Mouse (Mus musculus) ES-Bruce4 (cell line): ENCODE measurements around the gene Man1a2. TPM values are rescaled to one million over a fixed set of nuclear protein-coding genes. Genes with fewer than 3 reads are reported as not detected.

Experiments
- H3K27ac ChIP-seq: 2 replicates; pipeline ENCODE4 v1.5.1; 2012; ENCODE audit warnings: low read length, inconsistent platforms; ENCODE audit not compliant: insufficient read depth
- H3K27me3 ChIP-seq: 2 replicates; pipeline ENCODE4 v1.6.1; 2012; ENCODE audit warnings: mild to moderate bottlenecking, low read length, inconsistent platforms; ENCODE audit not compliant: control insufficient read depth, poor library complexity, insufficient read depth, severe bottlenecking
- H3K36me3 ChIP-seq: 2 replicates; pipeline ENCODE4 v1.6.1; 2012; ENCODE audit warnings: inconsistent platforms, mild to moderate bottlenecking, low read length, moderate library complexity; ENCODE audit not compliant: control insufficient read depth, poor library complexity, insufficient read depth, severe bottlenecking
- H3K4me1 ChIP-seq: one replicate; pipeline ENCODE4 v1.8.1; 2011; ENCODE audit warnings: low read length; ENCODE audit not compliant: control insufficient read depth, insufficient read depth
- H3K4me3 ChIP-seq: 2 replicates; pipeline ENCODE4 v1.5.1; 2011; ENCODE audit warnings: low read depth, mild to moderate bottlenecking, low read length
- H3K9ac ChIP-seq: 2 replicates; pipeline ENCODE4 v1.6.1; 2012; ENCODE audit warnings: low read depth, mild to moderate bottlenecking, inconsistent platforms; ENCODE audit not compliant: poor library complexity, severe bottlenecking
- H3K9me3 ChIP-seq: replicated peaks from 2 replicates; pipeline ENCODE4 v1.6.1; 2012; ENCODE audit warnings: mild to moderate bottlenecking, low read length, inconsistent platforms; ENCODE audit not compliant: control insufficient read depth, poor library complexity, insufficient read depth, severe bottlenecking
- CTCF ChIP-seq: IDR thresholded peaks from one replicate; pipeline ENCODE4 v1.8.1; 2011; ENCODE audit warnings: low read depth, low read length
- EP300 ChIP-seq: IDR thresholded peaks from 2 replicates; pipeline ENCODE4 v1.6.1; 2011; ENCODE audit warnings: low read depth, low read length; ENCODE audit not compliant: insufficient read depth
- POLR2A ChIP-seq: IDR thresholded peaks from one replicate; pipeline ENCODE4 v1.8.1; 2011; ENCODE audit warnings: low read length; ENCODE audit not compliant: insufficient read depth
- polyA plus RNA-seq: library from polyadenylated mRNA; stranded (reverse); fragments of >200 nt; gene quantifications from 2 replicates; pipeline ENCODE4 v1.2.4, GENCODE M21; 2011; ENCODE audit warnings: low read depth; ENCODE audit not compliant: missing spikeins, insufficient read depth, insufficient read length

The Man1a2 gene
- polyA plus RNA-seq, result 61.3 and 66.2 TPM in 2 replicates

GRCm38 (mm10) chr3:100685087-100685762 is at the start of gene Man1a2:
Gene Man1a2, minus strand, starts transcription at chr3:100685503.
- Histone ChIP-seq H3K9me3 (no peaks in the 10 kb centered on the region), H3K27ac (no peak within 1 kb of the TSS)

GRCm38 (mm10) chr3:100734482-100735154 is 49.3 kb upstream of the Man1a2 start:
- Histone ChIP-seq H3K4me3 (no peak overlapping the region), H3K36me3 (no peaks in the 10 kb centered on the region), H3K4me1 (no peaks in the 10 kb centered on the region), H3K27ac (no peak overlapping the region), H3K27me3 (no peaks in the 10 kb centered on the region), H3K9ac (no peak overlapping the region), H3K9me3 (no peaks in the 10 kb centered on the region)
- TF ChIP-seq POLR2A, result no peak
- no peak for TF ChIP-seq CTCF
- TF ChIP-seq EP300, result no peak

More at GRCm38 (mm10) chr3:100685087-100685762, at the start of gene Man1a2:
- Histone ChIP-seq H3K4me1 (no peaks in the 10 kb centered on the region), H3K36me3 (no peaks in the 10 kb centered on the region), H3K4me3 (peak within 1 kb of the TSS; percentile 91), H3K27me3 (no peaks in the 10 kb centered on the region), H3K9ac (peak within 1 kb of the TSS; percentile 84)
- TF ChIP-seq EP300 (no peak), POLR2A (peak; percentile 29)

- no peaks in the 10 kb centered on the region for H3K9me3 ChIP-seq
- TF ChIP-seq CTCF (no peak), EP300 (no peak), POLR2A (no peak)
- no peaks in the 10 kb centered on the region for H3K4me1 ChIP-seq
- H3K9ac ChIP-seq, result no peak overlapping the region
- H3K36me3 ChIP-seq, result no peaks in the 10 kb centered on the region
- no peak overlapping the region for H3K27ac ChIP-seq
- no peak overlapping the region for H3K4me3 ChIP-seq
- H3K27me3 ChIP-seq, result no peaks in the 10 kb centered on the region
Observed at GRCm38 (mm10) chr3:100731896-100732295, 46.6 kb upstream of the Man1a2 start.

GRCm38 (mm10) chr3:100731347-100731746 is 46.0 kb upstream of the Man1a2 start:
- peaks cover 3% of the 10 kb centered on the region for H3K4me1 ChIP-seq
- no peaks in the 10 kb centered on the region for H3K27me3 ChIP-seq
- no peaks in the 10 kb centered on the region for H3K36me3 ChIP-seq
- no peak for TF ChIP-seq EP300
- TF ChIP-seq POLR2A, result no peak
- no peak for TF ChIP-seq CTCF
- H3K4me3 ChIP-seq, result no peak overlapping the region
- H3K9ac ChIP-seq, result no peak overlapping the region
- no peak overlapping the region for H3K27ac ChIP-seq
- no peaks in the 10 kb centered on the region for H3K9me3 ChIP-seq

GRCm38 (mm10) chr3:100728008-100728712 is 42.9 kb upstream of the Man1a2 start:
- Histone ChIP-seq H3K4me1 (peaks cover 3% of the 10 kb centered on the region), H3K9me3 (peaks cover 10% of the 10 kb centered on the region), H3K36me3 (no peaks in the 10 kb centered on the region), H3K4me3 (no peak overlapping the region), H3K27ac (no peak overlapping the region), H3K9ac (no peak overlapping the region), H3K27me3 (no peaks in the 10 kb centered on the region)
- TF ChIP-seq POLR2A (no peak), EP300 (no peak), CTCF (no peak)
